Mouse (Mus musculus) limb, embryonic 14.5 days (tissue): ENCODE results near the gene Rad51b. TPM values are rescaled to one million over a fixed set of nuclear protein-coding genes. Genes with fewer than 3 reads are reported as not detected.

Experiments used
- ATAC-seq: fragments of 200-750 bp; cut with Nextera tagmentation; 2 replicates; pipeline ENCODE4 v1.8.0; 2017; ENCODE audit warnings: low read depth, moderate number of reproducible peaks, moderate TSS enrichment; ENCODE audit not compliant: low FRiP score
- DNase-seq: peaks from one replicate; pipeline ENCODE4 v3.0.0-alpha.2; 2015; ENCODE audit warnings: low spot score
- H3K27ac ChIP-seq: fragments of 300-500 bp; sonication (generic); replicated peaks from 2 replicates; pipeline ENCODE4 v1.5.1; 2014; ENCODE audit warnings: low read depth, mild to moderate bottlenecking, low read length, moderate library complexity, mixed read lengths
- H3K27me3 ChIP-seq: fragments of 300-500 bp; sonication (generic); 2 replicates; pipeline ENCODE4 v1.6.1; 2014; ENCODE audit warnings: low read length, mixed read lengths; ENCODE audit not compliant: control insufficient read depth, insufficient read depth
- H3K36me3 ChIP-seq: fragments of 300-500 bp; sonication (generic); 2 replicates; pipeline ENCODE4 v1.6.1; 2014; ENCODE audit warnings: mild to moderate bottlenecking, low read length, moderate library complexity, mixed read lengths; ENCODE audit not compliant: control insufficient read depth, insufficient read depth
- H3K4me1 ChIP-seq: fragments of 300-500 bp; sonication (generic); 2 replicates; pipeline ENCODE4 v1.6.1; 2014; ENCODE audit warnings: antibody characterized with exemption, low read length, mixed read lengths; ENCODE audit not compliant: control insufficient read depth, insufficient read depth
- H3K4me2 ChIP-seq: fragments of 300-500 bp; sonication (generic); replicated peaks from 2 replicates; pipeline ENCODE4 v1.6.1; 2014; ENCODE audit warnings: low read depth, mild to moderate bottlenecking, low read length, moderate library complexity; ENCODE audit not compliant: severe bottlenecking
- H3K4me3 ChIP-seq: fragments of 300-500 bp; sonication (generic); replicated peaks from 2 replicates; pipeline ENCODE4 v1.5.1; 2014; ENCODE audit warnings: low read length
- H3K9ac ChIP-seq: fragments of 300-500 bp; sonication (generic); 2 replicates; pipeline ENCODE4 v1.6.1; 2014; ENCODE audit warnings: mild to moderate bottlenecking, low read depth, low read length, moderate library complexity; ENCODE audit not compliant: severe bottlenecking
- H3K9me3 ChIP-seq: fragments of 300-500 bp; sonication (generic); 2 replicates; pipeline ENCODE4 v1.6.1; 2016; ENCODE audit warnings: low read length; ENCODE audit not compliant: control insufficient read depth
- POLR2A ChIP-seq: fragments of 200-500 bp; IDR thresholded peaks from 2 replicates; pipeline ENCODE4 v1.8.0; 2012; ENCODE audit warnings: inconsistent platforms, mild to moderate bottlenecking, moderate library complexity, borderline replicate concordance; ENCODE audit not compliant: insufficient read depth, insufficient read length; ENCODE audit errors: extremely low read depth
- WGBS: fragments of 180-500 bp; shearing (Covaris S2); extraction: QIAGEN DNeasy Blood & Tissue Kit; methylation state at CpG from one replicate; pipeline ENCODE4 v1.1.7; 2014; 5-methylcytosine and 5-hydroxymethylcytosine counted together
- polyA plus RNA-seq, 2 experiments: library from polyadenylated mRNA; depleted of rRNA in 1 of 2; stranded (reverse) in 1 of 2; unstranded in 1 of 2; fragments of >200 nt; fragmentation: Nextera tagmentation in 1 of 2; extraction: Ambion mirVana in 1 of 2; gene quantifications; 2 replicates each; pipeline versions ENCODE4 v1.2.1 to v1.2.3; 2012 to 2014

The Rad51b gene
- polyA plus RNA-seq, 2 experiments: 3.2 to 5.7 TPM

- no peak for DNase-seq
- no peaks in the 10 kb centered on the region for H3K27me3 ChIP-seq
- H3K9ac ChIP-seq: no peak overlapping the region
- 89% methylated on average over 6 of the region's 6 CpGs for WGBS
- TF ChIP-seq POLR2A: no peak
- H3K36me3 ChIP-seq: no peaks in the 10 kb centered on the region
- no peak overlapping the region for H3K4me3 ChIP-seq
- no peaks in the 10 kb centered on the region for H3K9me3 ChIP-seq
- H3K27ac ChIP-seq: peak overlapping the region; percentile 48; the same call in 1 of the 2 replicates
- peaks cover 7% of the 10 kb centered on the region; the same call in 1 of the 2 replicates for H3K4me1 ChIP-seq
- H3K4me2 ChIP-seq: no peak overlapping the region
- ATAC-seq: no peak
Measured at GRCm38 (mm10) chr12:79579837-79580236, 282.8 kb downstream of the Rad51b start.

- no peak overlapping the region for H3K9ac ChIP-seq
- DNase-seq: no peak
- no peaks in the 10 kb centered on the region for H3K36me3 ChIP-seq
- no peaks in the 10 kb centered on the region for H3K27me3 ChIP-seq
- no peak overlapping the region for H3K4me3 ChIP-seq
- no peak overlapping the region for H3K27ac ChIP-seq
- 83% methylated on average over 6 of the region's 6 CpGs for WGBS
- 0 out of 2 replicates have a peak, but pooled peaks cover 3% of the 10 kb centered on the region for H3K4me1 ChIP-seq
- no peaks in the 10 kb centered on the region for H3K9me3 ChIP-seq
- no peak overlapping the region for H3K4me2 ChIP-seq
- no peak for ATAC-seq
- TF ChIP-seq POLR2A: no peak
Measured at GRCm38 (mm10) chr12:79584556-79585307, 287.6 kb downstream of the Rad51b start.

GRCm38 (mm10) chr12:79585336-79585735 is 288.3 kb downstream of the Rad51b start:
- DNase-seq: no peak
- WGBS: 90% methylated on average over 2 of the region's 2 CpGs
- Histone ChIP-seq H3K36me3 (no peaks in the 10 kb centered on the region), H3K27me3 (no peaks in the 10 kb centered on the region), H3K4me2 (no peak overlapping the region), H3K9me3 (no peaks in the 10 kb centered on the region), H3K4me1 (no peaks in the 10 kb centered on the region), H3K9ac (no peak overlapping the region), H3K4me3 (no peak overlapping the region), H3K27ac (no peak overlapping the region)
- no peak for ATAC-seq
- TF ChIP-seq POLR2A: no peak

- Histone ChIP-seq H3K36me3 (no peaks in the 10 kb centered on the region), H3K27me3 (no peaks in the 10 kb centered on the region), H3K9ac (no peak overlapping the region), H3K27ac (no peak overlapping the region), H3K4me2 (no peak overlapping the region), H3K4me1 (no peaks in the 10 kb centered on the region), H3K4me3 (no peak overlapping the region), H3K9me3 (no peaks in the 10 kb centered on the region)
- DNase-seq: no peak
- TF ChIP-seq POLR2A: no peak
- WGBS: 96% methylated on average over 4 of the region's 4 CpGs
- ATAC-seq: no peak
Measured at GRCm38 (mm10) chr12:79588831-79589230, 291.7 kb downstream of the Rad51b start.

- Histone ChIP-seq H3K9ac (no peak overlapping the region), H3K4me2 (no peak overlapping the region), H3K4me3 (no peak overlapping the region), H3K27ac (0 out of 2 replicates have a peak overlapping the region, but pooled peaks have one; percentile 3), H3K36me3 (no peaks in the 10 kb centered on the region), H3K27me3 (no peaks in the 10 kb centered on the region), H3K4me1 (peaks cover 3% of the 10 kb centered on the region; the same call in 1 of the 2 replicates), H3K9me3 (no peaks in the 10 kb centered on the region)
- no peak for TF ChIP-seq POLR2A
- DNase-seq (no peak), ATAC-seq (peak; percentile 41; the same call in 1 of the 2 replicates)
- WGBS: 71% methylated on average over 4 of the region's 4 CpGs
Measured at GRCm38 (mm10) chr12:79592206-79592605, 295.1 kb downstream of the Rad51b start.
